25 mouse cellular contexts compared by ENCODE assay signal in genomic region chr6:118832616-118833015, GRCm38 (mm10).
A peak's percentile ranks its signal among the peaks of the same experiment; 100 is the strongest.
DNase-seq lines count a peak whose midpoint lies in the region; ATAC-seq and TF ChIP-seq lines count a peak whose summit lies in the region.
"Had no signal": no experiment of that assay in that cellular context is flagged by ENCODE, and none has a peak within 500 bp of the region (broad histone marks: within the 10 kb centered on the region; RNA-seq: fewer than 3 reads in every experiment).

No protein-coding gene starts in this region.

- no peaks in the 10 kb centered on the region for H3K27me3 ChIP-seq in MEL (ENCODE audit: control insufficient read depth in 1 of 2, insufficient read depth in 2 of 2, low read length in 2 of 2)
- H3K27me3 ChIP-seq in liver, embryonic 13.5 days: no peaks in the 10 kb centered on the region
- no peaks in the 10 kb centered on the region for H3K27me3 ChIP-seq in liver, postnatal 0 days (ENCODE audit: insufficient read depth, low read length)
- H3K27me3 ChIP-seq in forebrain, embryonic 13.5 days: no peaks in the 10 kb centered on the region
- H3K27me3 ChIP-seq: embryonic facial prominence, embryonic 15.5 days; forebrain, embryonic 15.5 days; heart, embryonic 12.5 days; Patski had no signal

- DNase-seq in MEL (ENCODE audit: low read depth, low spot score): peak; percentile 91
- peak; percentile 21 for DNase-seq in liver, embryonic 13.5 days
- DNase-seq in liver, postnatal 0 days: no peak
- DNase-seq in B cell, adult 2 months: no peak
- no peak for DNase-seq in lung, adult 2 months
- DNase-seq: adrenal gland, postnatal 14 days; cerebellum, adult 2 months; cerebellum, postnatal 10 days; embryo, embryonic 11 days; gastrocnemius, postnatal 10 days; heart, adult 2 months had no signal

- peak; percentile 48; the same call in 1 of the 2 replicates for ATAC-seq in granulocyte monocyte progenitor cell, adult 5-6 weeks (replicated peaks; ENCODE audit: poor library complexity, severe bottlenecking)
- peak; percentile 58 for ATAC-seq in liver, embryonic 13.5 days (ENCODE audit: low read depth)
- ATAC-seq in liver, postnatal 0 days: peak; percentile 30; the same call in 1 of the 2 replicates
- no peak for ATAC-seq in forebrain, embryonic 13.5 days
- ATAC-seq: activated CD4-positive, CD25-positive, alpha-beta regulatory T cell, adult 4 months; CD4-positive, CD25-positive, alpha-beta regulatory T cell, adult 4 months; forebrain, embryonic 15.5 days; hindbrain, embryonic 16.5 days; inflammation-experienced regulatory T-cells, adult 6 months; Patski had no signal

- no peak for TF ChIP-seq POLR2A in MEL (IDR thresholded peaks at IDR 0.05; ENCODE audit: control insufficient read depth in 1 of 2, insufficient read depth in 1 of 2, low read depth in 1 of 2, low read length in 2 of 2, poor library complexity in 1 of 2)
- TF ChIP-seq POLR2A in lung, adult 2 months (IDR thresholded peaks at IDR 0.05; ENCODE audit: borderline replicate concordance, extremely low read depth, low read depth, low read length): no peak

- no peaks in the 10 kb centered on the region for H3K79me2 ChIP-seq in MEL (ENCODE audit: control insufficient read depth, insufficient read depth, low read length, poor library complexity)

- H3K9me3 ChIP-seq in MEL (replicated peaks; ENCODE audit: insufficient read depth, low read length): no peaks in the 10 kb centered on the region
- no peaks in the 10 kb centered on the region for H3K9me3 ChIP-seq in liver, embryonic 13.5 days (replicated peaks)
- no peaks in the 10 kb centered on the region for H3K9me3 ChIP-seq in liver, postnatal 0 days (ENCODE audit: low read length)
- 0 out of 2 replicates have a peak, but pooled peaks cover 2% of the 10 kb centered on the region for H3K9me3 ChIP-seq in forebrain, embryonic 13.5 days (replicated peaks)
- H3K9me3 ChIP-seq: embryonic facial prominence, embryonic 15.5 days; forebrain, embryonic 10.5 days; forebrain, embryonic 15.5 days; heart, embryonic 12.5 days; hindbrain, embryonic 10.5 days had no signal

- peak; percentile 62 to 71 for TF ChIP-seq EP300 in MEL (IDR thresholded peaks at IDR 0.05; ENCODE audit: low read depth in 1 of 2, low read length in 2 of 2)
- TF ChIP-seq EP300 in liver, postnatal 0 days (IDR thresholded peaks at IDR 0.05; ENCODE audit: low read depth): no peak

- peaks cover 0 to 32% of the 10 kb centered on the region in 2 experiments; a peak in 2 of 4 replicates for H3K36me3 ChIP-seq in MEL (ENCODE audit: control insufficient read depth in 1 of 2, insufficient read depth in 2 of 2, low read length in 2 of 2)
- no peaks in the 10 kb centered on the region for H3K36me3 ChIP-seq in liver, embryonic 13.5 days
- no peaks in the 10 kb centered on the region for H3K36me3 ChIP-seq in liver, postnatal 0 days (replicated peaks; ENCODE audit: insufficient read depth, low read length)
- H3K36me3 ChIP-seq in forebrain, embryonic 13.5 days (ENCODE audit: poor library complexity, severe bottlenecking): no peaks in the 10 kb centered on the region
- H3K36me3 ChIP-seq: embryonic facial prominence, embryonic 15.5 days; forebrain, embryonic 10.5 days; forebrain, embryonic 15.5 days; G1E; heart, embryonic 12.5 days; hindbrain, embryonic 10.5 days had no signal

- H3K4me1 ChIP-seq in MEL (ENCODE audit: control insufficient read depth in 1 of 2, insufficient read depth in 2 of 2, low read length in 2 of 2): peaks cover 22 to 27% of the 10 kb centered on the region in 2 experiments
- H3K4me1 ChIP-seq in liver, embryonic 13.5 days (replicated peaks): peaks cover 61% of the 10 kb centered on the region
- 0 out of 2 replicates have a peak, but pooled peaks cover 6% of the 10 kb centered on the region for H3K4me1 ChIP-seq in liver, postnatal 0 days (ENCODE audit: insufficient read depth)
- peaks cover 21% of the 10 kb centered on the region for H3K4me1 ChIP-seq in forebrain, embryonic 13.5 days
- no peaks in the 10 kb centered on the region for H3K4me1 ChIP-seq in lung, adult 2 months (ENCODE audit: control insufficient read depth, insufficient read depth, low read length)

- H3K4me2 ChIP-seq in liver, embryonic 13.5 days: no peak overlapping the region
- H3K4me2 ChIP-seq in liver, postnatal 0 days (ENCODE audit: low read depth, low read length): no peak overlapping the region
- no peak overlapping the region for H3K4me2 ChIP-seq in forebrain, embryonic 13.5 days
- H3K4me2 ChIP-seq: embryonic facial prominence, embryonic 15.5 days; forebrain, embryonic 15.5 days; heart, embryonic 12.5 days had no signal

- whole genome bisulfite sequencing in liver, embryonic 13.5 days (ENCODE audit: insufficient replicate concordance): 36% methylated on average over 2 of the region's 2 CpGs
- 57% methylated on average over 2 of the region's 2 CpGs for WGBS in liver, postnatal 0 days (ENCODE audit: insufficient replicate concordance)
- 94% methylated on average over 2 of the region's 2 CpGs for WGBS in forebrain, embryonic 13.5 days
- WGBS in lung, adult 2 months: 84% methylated on average over 2 of the region's 2 CpGs

- no peak overlapping the region for H3K9ac ChIP-seq in MEL (ENCODE audit: control insufficient read depth, low read depth, low read length, poor library complexity, severe bottlenecking)
- H3K9ac ChIP-seq in liver, embryonic 13.5 days: no peak overlapping the region
- no peak overlapping the region for H3K9ac ChIP-seq in liver, postnatal 0 days (replicated peaks)
- no peak overlapping the region for H3K9ac ChIP-seq in forebrain, embryonic 13.5 days
- H3K9ac ChIP-seq: embryonic facial prominence, embryonic 15.5 days; forebrain, embryonic 15.5 days; heart, embryonic 12.5 days had no signal

- peak overlapping the region; percentile 60 for H3K27ac ChIP-seq in MEL (ENCODE audit: control insufficient read depth, low read depth, low read length)
- peak overlapping the region; percentile 45; the same call in 1 of the 2 replicates for H3K27ac ChIP-seq in liver, embryonic 13.5 days
- no peak overlapping the region for H3K27ac ChIP-seq in liver, postnatal 0 days (ENCODE audit: low read depth)
- H3K27ac ChIP-seq in forebrain, embryonic 13.5 days: no peak overlapping the region
- H3K27ac ChIP-seq: embryonic facial prominence, embryonic 15.5 days; forebrain, embryonic 10.5 days; forebrain, embryonic 15.5 days; heart, adult 2 months; hindbrain, embryonic 10.5 days had no signal

- TF ChIP-seq CTCF in MEL (IDR thresholded peaks at IDR 0.05 in 2 of 3, conservative IDR thresholded peaks at IDR 0.05 in 1 of 3; ENCODE audit: control insufficient read depth in 1 of 3, insufficient read depth in 1 of 3, low read depth in 2 of 3, low read length in 3 of 3, poor library complexity in 1 of 3, severe bottlenecking in 1 of 3): no peak
- no peak for TF ChIP-seq CTCF in liver, postnatal 0 days (IDR thresholded peaks at IDR 0.05; ENCODE audit: low read depth)
- no peak for TF ChIP-seq CTCF in lung, adult 2 months (IDR thresholded peaks at IDR 0.05; ENCODE audit: insufficient read depth, low read length)

- H3K4me3 ChIP-seq in MEL (ENCODE audit: control insufficient read depth in 1 of 2, insufficient read depth in 1 of 2, low read depth in 2 of 2, low read length in 2 of 2): no peak overlapping the region
- H3K4me3 ChIP-seq in liver, embryonic 13.5 days (replicated peaks): no peak overlapping the region
- no peak overlapping the region for H3K4me3 ChIP-seq in liver, postnatal 0 days (ENCODE audit: low read depth, low read length)
- no peak overlapping the region for H3K4me3 ChIP-seq in forebrain, embryonic 13.5 days
- no peak overlapping the region for H3K4me3 ChIP-seq in lung, adult 2 months (replicated peaks; ENCODE audit: extremely low read depth, low read depth, low read length)
- H3K4me3 ChIP-seq: embryonic facial prominence, embryonic 15.5 days; erythroblast, embryonic 14.5 days; forebrain, embryonic 10.5 days; forebrain, embryonic 15.5 days; heart, adult 2 months; heart, embryonic 12.5 days; hindbrain, embryonic 10.5 days had no signal

- no peak for TF ChIP-seq RAD21 in MEL (IDR thresholded peaks at IDR 0.05; ENCODE audit: low read depth, low read length)

TF ChIP-seq in MEL, 35 proteins besides CTCF, POLR2A, EP300 and RAD21 (continues in another document):
- TF ChIP-seq MXI1 (IDR thresholded peaks at IDR 0.05; ENCODE audit: low read depth, low read length) (peak; percentile 56; the same call in 1 of the 2 replicates), GABPA (IDR thresholded peaks at IDR 0.05; ENCODE audit: low read depth, low read length) (no peak), TCF12 (IDR thresholded peaks at IDR 0.05; ENCODE audit: low read depth, low read length) (peak; percentile 53; the same call in 1 of the 2 replicates), TAL1 (IDR thresholded peaks at IDR 0.05; ENCODE audit: low read length) (peak; percentile 64), E2F4 (IDR thresholded peaks at IDR 0.05; ENCODE audit: borderline replicate concordance, low read depth, low read length) (no peak), SMC3 (IDR thresholded peaks at IDR 0.05; ENCODE audit: low read depth, low read length) (no peak), ZKSCAN1 (IDR thresholded peaks at IDR 0.05; ENCODE audit: low read depth, low read length) (no peak), ZMIZ1 (IDR thresholded peaks at IDR 0.05; ENCODE audit: low read depth, low read length) (no peak), ETS1 (IDR thresholded peaks at IDR 0.05; ENCODE audit: low read depth, low read length) (peak; percentile 60), ZNF384 (IDR thresholded peaks at IDR 0.05; ENCODE audit: low read depth, low read length) (peak; percentile 95), HCFC1 (IDR thresholded peaks at IDR 0.05; ENCODE audit: low read depth, low read length) (no peak), POLR2AphosphoS2 (IDR thresholded peaks at IDR 0.05; ENCODE audit: low read length) (no peak), USF1 (IDR thresholded peaks at IDR 0.05; ENCODE audit: low read depth, low read length) (peak; percentile 35; the same call in 1 of the 2 replicates), CHD1 (IDR thresholded peaks at IDR 0.05; ENCODE audit: low read depth, low read length) (no peak), MYB (IDR thresholded peaks at IDR 0.05; ENCODE audit: low read depth, low read length) (no peak), USF2 (IDR thresholded peaks at IDR 0.05; ENCODE audit: borderline replicate concordance in 1 of 2, insufficient read depth in 1 of 2, low read depth in 1 of 2, low read length in 2 of 2) (no peak), GATA1 (IDR thresholded peaks at IDR 0.05; ENCODE audit: low read depth, low read length) (peak; percentile 52), SIN3A (IDR thresholded peaks at IDR 0.05; ENCODE audit: low read length) (peak; percentile 53), CHD2 (IDR thresholded peaks at IDR 0.05; ENCODE audit: low read length) (no peak), UBTF (IDR thresholded peaks at IDR 0.05; ENCODE audit: borderline replicate concordance, insufficient read depth, low read depth, low read length) (no peak), MYC (IDR thresholded peaks at IDR 0.05; ENCODE audit: low read depth, low read length) (peak; percentile 21; the same call in 1 of the 2 replicates), TBP (IDR thresholded peaks at IDR 0.05; ENCODE audit: low read depth, low read length) (no peak), BHLHE40 (IDR thresholded peaks at IDR 0.05; ENCODE audit: borderline replicate concordance, low read depth, low read length) (no peak)

Comparison
In these comparisons a context has a peak if more than half of its experiments do, and no peak if none do; other contexts are left out.
1. DNase-seq: peak in MEL (single experiment) and liver, embryonic 13.5 days (single experiment); none in liver, postnatal 0 days (single experiment), B cell, adult 2 months (0 of 2) and lung, adult 2 months (single experiment).
2. H3K27ac ChIP-seq: peak in MEL (single experiment) and liver, embryonic 13.5 days (single experiment); none in liver, postnatal 0 days (single experiment) and forebrain, embryonic 13.5 days (single experiment).